Mouse (Mus musculus) layer of hippocampus, postnatal 14 days (tissue): ENCODE measurements around the gene Rpl27. TPM values are rescaled to one million over a fixed set of nuclear protein-coding genes. Genes with fewer than 3 reads are reported as not detected.
"Not testable (repeated sequence)": the region's sequence is repeated elsewhere in the genome, so short reads cannot be mapped to it uniquely, and the experiment has no call there.

Source experiments
- DNase-seq, 2 experiments: peaks; one replicate each; pipeline ENCODE4 v3.0.0; 2021 to 2022; ENCODE audit warnings: low spot score in 2 of 2, mixed read lengths in 1 of 2
- total RNA-seq, 2 experiments: library from RNA; stranded (reverse); gene quantifications; 2 replicates each; pipeline ENCODE4 v1.2.3; 2021

The Rpl27 gene
- total RNA-seq, 2 experiments from 2014 or later, result 45.9 to 49.9 TPM

GRCm38 (mm10) chr11:101446860-101447259 is 4.8 kb downstream of the Rpl27 start:
- DNase-seq, result not testable (repeated sequence)

DNA sequence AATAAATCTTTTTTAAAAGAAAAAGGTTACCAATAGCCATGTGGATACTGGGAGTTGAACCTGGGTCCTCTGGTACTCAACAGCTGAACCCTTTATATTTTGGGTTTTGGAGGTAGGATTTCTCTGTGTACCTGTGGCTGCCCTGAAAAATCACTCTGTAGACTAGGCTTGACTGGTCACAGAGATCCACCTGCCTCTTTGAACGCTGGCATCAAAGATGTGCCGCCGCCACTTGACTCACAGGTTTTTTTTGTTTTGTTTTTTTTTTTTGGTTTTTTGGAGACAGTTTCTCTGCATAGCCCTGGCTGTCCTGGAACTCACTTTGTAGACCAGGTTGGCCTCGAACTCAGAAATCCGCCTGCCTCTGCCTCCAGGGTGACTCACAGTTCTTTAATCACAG is 5.7 kb downstream of the Rpl27 start:
- DNase-seq, result no peak

- no peak for DNase-seq
Observed at GRCm38 (mm10) chr11:101448274-101448746, 6.2 kb downstream of the Rpl27 start, which contains the start of gene Ifi35. Gene Ifi35, plus strand, starts transcription at chr11:101448407.

DNA sequence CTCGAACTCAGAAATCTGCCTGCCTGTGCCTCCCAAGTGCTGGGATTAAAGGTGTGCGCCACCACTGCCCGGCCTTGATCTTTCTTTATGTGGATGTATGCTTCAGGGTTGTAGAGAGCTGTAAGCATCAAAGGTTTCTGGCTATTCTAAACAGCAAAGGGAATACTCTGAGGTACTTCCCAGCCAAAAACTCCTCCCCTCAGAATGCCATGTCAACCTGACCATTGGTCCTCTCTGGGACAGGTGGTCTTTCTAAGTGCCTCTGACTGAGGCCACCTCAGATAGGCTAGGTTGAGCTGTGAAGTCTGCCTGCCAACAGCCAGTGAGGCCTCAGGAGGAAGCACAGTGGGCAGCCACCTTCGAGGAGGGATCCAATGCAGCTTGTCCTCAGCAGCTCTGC is 6.8 kb downstream of the Rpl27 start:
- DNase-seq, result no peak

GRCm38 (mm10) chr11:101449596-101449995 is 7.5 kb downstream of the Rpl27 start:
- not testable (repeated sequence) for DNase-seq

GRCm38 (mm10) chr11:101450394-101450793 is 8.3 kb downstream of the Rpl27 start:
- no peak for DNase-seq

DNA sequence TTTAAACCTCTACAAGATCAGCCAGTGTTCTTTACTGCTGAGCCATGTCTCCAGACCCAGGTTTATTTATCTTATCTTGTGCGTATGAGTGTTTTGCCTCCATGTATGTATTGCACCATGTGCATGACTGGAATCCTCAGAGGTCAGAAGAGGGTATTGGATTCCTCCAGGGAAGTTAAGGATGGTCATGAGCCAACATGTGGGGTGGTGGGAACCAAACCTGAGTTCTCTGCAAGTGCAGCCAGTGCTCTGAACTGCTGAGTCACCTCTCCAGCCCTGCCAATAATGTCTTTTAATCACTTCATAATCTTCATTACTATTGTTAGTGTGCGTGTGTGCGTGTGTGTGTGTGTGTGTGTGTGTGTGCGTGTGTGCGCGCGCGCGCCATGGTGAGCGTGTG is 9.4 kb downstream of the Rpl27 start:
- no peak for DNase-seq

- DNase-seq, result no peak
Observed at GRCm38 (mm10) chr11:101452093-101452774, 10.1 kb downstream of the Rpl27 start.

DNA sequence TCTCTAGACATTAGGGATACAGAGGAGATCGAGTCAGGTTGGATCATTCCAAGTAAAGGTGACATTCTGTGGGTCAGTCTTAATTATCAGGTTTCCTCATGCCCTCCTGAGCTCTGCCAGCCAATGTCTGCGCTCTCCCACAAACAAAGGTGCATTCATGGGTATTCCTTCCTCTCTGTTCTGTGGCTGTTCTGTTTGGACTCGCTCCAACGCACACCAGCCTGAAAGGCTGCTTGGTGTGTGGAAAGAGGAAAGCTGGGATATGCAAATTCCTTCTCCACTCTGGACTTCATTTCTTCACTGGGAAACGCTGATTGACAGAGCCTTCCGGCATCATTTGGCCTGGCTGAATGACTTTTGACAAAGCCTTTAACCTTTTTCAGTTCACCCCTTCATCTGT is 12.6 kb downstream of the Rpl27 start:
- no peak for DNase-seq

DNA sequence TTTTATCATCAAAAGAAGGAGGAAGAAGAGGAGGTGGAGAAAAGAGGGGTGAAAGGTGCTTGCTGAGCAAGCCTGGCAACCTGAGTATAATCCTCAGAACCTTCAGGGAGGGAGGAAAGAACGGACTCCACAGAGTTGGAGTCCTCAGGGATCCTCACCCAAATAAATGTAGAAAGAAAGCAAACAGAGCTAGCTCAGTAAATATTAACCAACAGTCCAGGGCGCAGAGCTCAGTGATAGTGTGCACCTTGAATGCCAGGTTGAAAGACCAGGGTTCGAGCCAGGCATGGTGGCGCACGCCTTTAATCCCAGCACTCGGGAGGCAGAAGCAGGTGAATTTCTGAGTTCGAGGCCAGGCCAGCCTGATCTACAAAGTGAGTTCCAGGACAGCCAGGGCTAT is 13.5 kb downstream of the Rpl27 start:
- no peak for DNase-seq

- no peak for DNase-seq
Observed at GRCm38 (mm10) chr11:101457631-101458030, 15.5 kb downstream of the Rpl27 start.

DNA sequence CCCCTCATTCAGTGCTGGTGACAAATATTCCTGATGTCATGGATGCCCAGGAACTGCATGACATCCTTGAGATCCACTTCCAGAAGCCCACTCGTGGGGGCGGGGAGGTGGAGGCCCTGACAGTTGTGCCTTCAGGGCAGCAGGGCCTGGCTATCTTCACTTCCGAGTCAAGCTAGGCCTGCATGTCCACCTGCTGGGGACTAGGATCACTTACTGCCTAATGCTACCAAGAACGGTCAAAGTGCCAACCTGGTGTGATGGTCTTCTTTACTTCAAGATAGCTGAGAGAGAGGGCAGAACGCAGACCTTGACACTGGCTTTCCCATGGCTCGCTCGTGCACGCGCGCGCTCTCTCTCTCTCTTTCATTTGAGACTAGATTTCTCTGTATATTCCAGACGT is 16.1 kb downstream of the Rpl27 start:
- no peak for DNase-seq

DNA sequence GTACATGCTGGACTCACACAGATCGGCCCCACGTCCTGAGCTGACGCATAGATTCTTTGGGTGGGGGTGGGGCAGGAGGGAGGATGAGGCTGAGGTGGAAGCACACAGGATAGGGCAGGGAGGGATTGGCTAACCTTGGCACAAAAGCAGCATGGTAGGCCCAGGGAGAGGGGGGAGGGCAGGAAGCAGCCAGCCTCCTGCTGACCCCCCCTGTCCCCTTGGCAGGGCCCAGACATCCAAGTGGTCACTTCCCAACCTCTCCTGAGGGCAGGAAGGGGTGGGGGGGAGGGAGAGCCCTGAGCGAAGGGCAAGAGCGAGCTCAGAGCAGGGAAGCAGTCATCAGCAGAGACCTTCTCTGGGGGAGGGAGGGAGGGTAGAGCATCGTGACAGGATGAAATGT is 17.6 kb downstream of the Rpl27 start:
- DNase-seq, result no peak

- no peak for DNase-seq
Observed at GRCm38 (mm10) chr11:101460321-101460720, 18.2 kb downstream of the Rpl27 start.

- no peak for DNase-seq
Observed at GRCm38 (mm10) chr11:101462141-101462540, 20.0 kb downstream of the Rpl27 start.

- no peak for DNase-seq
Observed at GRCm38 (mm10) chr11:101462583-101463440, 20.7 kb downstream of the Rpl27 start.

GRCm38 (mm10) chr11:101464211-101465100 is 22.4 kb downstream of the Rpl27 start, which contains the start of gene Rnd2:
Gene Rnd2, plus strand, starts transcription at chr11:101464999.
- DNase-seq, result no peak

DNA sequence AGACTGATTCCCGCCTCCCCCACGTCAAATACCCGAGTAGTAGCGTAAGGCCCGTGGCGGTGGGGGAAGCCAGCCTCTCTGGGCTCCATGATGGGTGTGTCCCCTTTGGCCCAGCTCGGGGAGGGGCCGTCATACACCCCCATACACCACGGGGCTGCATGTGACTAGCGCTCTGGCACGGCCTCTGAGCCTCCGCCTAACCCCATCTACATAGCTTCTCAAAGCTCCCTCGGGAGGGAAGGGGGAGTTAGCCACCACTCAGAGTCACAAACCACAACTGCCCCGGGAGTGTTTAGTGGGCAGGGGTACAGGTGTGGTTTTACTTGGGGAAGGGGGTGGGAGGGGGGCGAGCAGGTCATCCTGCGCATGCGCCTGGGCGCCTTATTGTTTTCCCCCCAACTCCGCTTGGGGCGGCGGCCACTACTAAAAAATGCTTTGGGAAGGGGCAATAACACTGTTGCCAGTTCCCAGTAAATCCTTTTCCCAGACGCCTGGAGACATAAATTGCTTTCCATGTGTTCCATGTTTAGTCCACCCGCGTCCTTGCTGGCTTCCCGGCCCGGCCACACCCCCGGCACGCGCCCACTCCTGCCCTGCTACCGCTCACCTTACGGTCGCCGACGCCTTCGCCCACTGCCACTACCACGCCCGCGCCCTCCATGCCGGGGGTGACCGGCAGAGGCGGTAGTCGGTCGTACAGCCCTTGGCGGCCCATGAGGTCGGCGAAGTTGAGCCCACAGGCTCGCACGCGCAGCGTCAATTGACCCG is 23.2 kb downstream of the Rpl27 start:
- peak in 1 of 2 experiments; percentile 34 for DNase-seq

DNA sequence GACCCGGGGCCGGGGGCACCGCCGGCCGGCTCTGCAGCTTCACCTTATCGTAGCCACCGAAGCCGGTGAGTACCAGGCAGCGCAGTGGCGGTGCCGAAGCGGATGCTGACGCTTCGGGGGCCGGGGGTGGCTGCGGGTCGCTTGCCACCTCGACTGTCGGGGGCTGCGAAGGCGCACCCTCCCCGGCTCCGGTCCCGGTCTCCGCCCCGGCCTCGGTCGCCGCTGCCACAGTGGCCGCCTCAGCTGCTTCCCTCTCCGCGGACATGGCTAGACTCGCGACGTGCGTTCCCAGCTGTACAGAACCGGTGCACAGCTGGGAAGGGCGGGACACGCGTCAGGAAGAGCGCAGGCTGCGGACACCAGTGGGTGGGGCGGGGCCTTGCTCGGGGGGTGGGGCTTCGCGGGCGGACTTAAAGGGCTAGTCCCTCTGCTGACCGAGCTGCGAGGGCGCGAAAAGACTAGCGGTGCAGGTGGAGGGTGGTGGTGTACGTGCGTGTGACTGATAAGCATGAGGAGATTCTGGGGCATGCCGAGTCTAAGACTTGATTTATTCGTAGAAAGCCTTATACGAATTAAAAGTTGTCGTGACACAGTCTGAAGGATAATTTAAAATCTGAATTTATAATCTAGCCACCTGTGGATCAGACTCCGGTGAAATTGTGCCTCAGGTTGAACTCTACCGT is 23.9 kb downstream of the Rpl27 start, which contains the start of gene Vat1:
TSS of gene Vat1 (minus strand) at position 362 of the 683 bp plus-strand sequence.
- peak; percentile 34 to 57 for DNase-seq

DNA sequence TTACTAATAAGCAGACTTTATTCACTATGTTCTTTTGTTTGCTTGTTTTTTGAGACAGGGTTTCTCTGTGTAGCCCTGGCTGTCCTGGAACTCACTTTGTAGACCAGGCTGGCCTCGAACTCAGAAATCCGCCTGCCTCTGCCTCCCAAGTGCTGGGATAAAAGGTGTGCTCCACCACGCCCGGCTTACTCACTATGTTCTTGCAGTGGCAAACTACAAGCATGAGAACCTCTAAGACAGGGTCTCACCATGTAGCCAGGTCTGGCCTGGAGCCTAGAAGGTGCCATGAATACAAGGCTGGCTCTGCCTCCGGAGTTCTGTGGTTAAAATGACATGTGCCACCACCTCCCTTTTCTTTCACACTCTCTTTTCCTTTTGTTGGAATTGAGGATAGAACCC is 24.5 kb downstream of the Rpl27 start:
- not testable (repeated sequence) for DNase-seq
